Mouse (Mus musculus) spleen, adult 2 months (tissue): ENCODE data around the gene Etv3. TPM values are rescaled to one million over a fixed set of nuclear protein-coding genes. Genes with fewer than 3 reads are reported as not detected.

Source experiments
- DNase-seq, 2 experiments: peaks; one replicate each; pipeline versions ENCODE4 v3.0.0 to v3.0.0-alpha.2; 2012 to 2021; ENCODE audit warnings: low spot score in 2 of 2, low read depth in 1 of 2
- H3K27ac ChIP-seq: fragments of 200-500 bp; 2 replicates; pipeline ENCODE4 v1.5.1; 2012; ENCODE audit warnings: low read length, inconsistent platforms; ENCODE audit not compliant: insufficient read depth
- H3K27me3 ChIP-seq: fragments of 200-500 bp; 2 replicates; pipeline ENCODE4 v1.6.1; 2012; ENCODE audit warnings: mild to moderate bottlenecking, moderate library complexity, low read length, inconsistent platforms; ENCODE audit not compliant: control insufficient read depth, insufficient read depth
- H3K36me3 ChIP-seq: fragments of 200-500 bp; 2 replicates; pipeline ENCODE4 v1.6.1; 2012; ENCODE audit warnings: mild to moderate bottlenecking, low read length, inconsistent platforms; ENCODE audit not compliant: control insufficient read depth, insufficient read depth
- H3K4me1 ChIP-seq: fragments of 200-500 bp; 2 replicates; pipeline ENCODE4 v1.6.1; 2011; ENCODE audit warnings: inconsistent platforms; ENCODE audit not compliant: control insufficient read depth, insufficient read depth, insufficient read length
- H3K4me3 ChIP-seq: fragments of 200-500 bp; 2 replicates; pipeline ENCODE4 v1.5.1; 2011; ENCODE audit warnings: mild to moderate bottlenecking, inconsistent platforms; ENCODE audit not compliant: insufficient read depth, insufficient read length; ENCODE audit errors: extremely low read depth
- CTCF ChIP-seq: fragments of 200-500 bp; IDR thresholded peaks from 2 replicates; pipeline ENCODE4 v1.5.1; 2011; ENCODE audit warnings: mild to moderate bottlenecking, inconsistent platforms; ENCODE audit not compliant: insufficient read depth, insufficient read length, insufficient replicate concordance; ENCODE audit errors: extremely low read depth
- POLR2A ChIP-seq: fragments of 200-500 bp; IDR thresholded peaks from 2 replicates; pipeline ENCODE4 v1.6.1; 2011; ENCODE audit warnings: low read depth, low read length, inconsistent platforms
- WGBS: fragments of 180-500 bp; shearing (Covaris S2); methylation state at CpG from one replicate; pipeline ENCODE4 v1.1.7; 2018; 5-methylcytosine and 5-hydroxymethylcytosine counted together
- polyA plus RNA-seq: library from polyadenylated mRNA; depleted of rRNA; stranded (reverse); fragments of >200 nt; gene quantifications from 2 replicates; pipeline ENCODE4 v1.2.3, GENCODE M21; 2012

Gene Etv3
- polyA plus RNA-seq, 1 experiment: 17.5 TPM

- TF ChIP-seq POLR2A (no peak), CTCF (no peak)
- peak; percentile 54 to 59 for DNase-seq
- Histone ChIP-seq H3K27me3 (no peaks in the 10 kb centered on the region), H3K4me1 (peaks cover 21% of the 10 kb centered on the region; the same call in 1 of the 2 replicates), H3K27ac (peak overlapping the region; percentile 96), H3K36me3 (no peaks in the 10 kb centered on the region), H3K4me3 (peak overlapping the region; percentile 44; the same call in 1 of the 2 replicates)
- 38% methylated on average over 12 of the region's 12 CpGs for WGBS
Measured at GRCm38 (mm10) chr3:87506456-87507416, 18.5 kb upstream of the Etv3 start.

GRCm38 (mm10) chr3:87508205-87508901 lies 16.9 kb upstream of the Etv3 start:
- Histone ChIP-seq H3K36me3 (no peaks in the 10 kb centered on the region), H3K27me3 (no peaks in the 10 kb centered on the region), H3K4me1 (peaks cover 28% of the 10 kb centered on the region; the same call in 1 of the 2 replicates), H3K4me3 (no peak overlapping the region), H3K27ac (no peak overlapping the region)
- TF ChIP-seq CTCF (peak; percentile 87; the same call in 1 of the 2 replicates), POLR2A (no peak; the same call in 1 of the 2 replicates)
- 40% methylated on average over 17 of the region's 17 CpGs for WGBS
- peak; percentile 86 for DNase-seq

GRCm38 (mm10) chr3:87509061-87509460 lies 16.1 kb upstream of the Etv3 start:
- peaks cover 28% of the 10 kb centered on the region; the same call in 1 of the 2 replicates for H3K4me1 ChIP-seq
- H3K27me3 ChIP-seq: no peaks in the 10 kb centered on the region
- H3K36me3 ChIP-seq: no peaks in the 10 kb centered on the region
- H3K4me3 ChIP-seq: no peak overlapping the region
- 25% methylated on average over 4 of the region's 4 CpGs for WGBS
- no peak for TF ChIP-seq POLR2A
- no peak for TF ChIP-seq CTCF
- DNase-seq: no peak
- no peak overlapping the region for H3K27ac ChIP-seq

GRCm38 (mm10) chr3:87510832-87511231 lies 14.4 kb upstream of the Etv3 start:
- H3K4me3 ChIP-seq: no peak overlapping the region
- DNase-seq: no peak
- H3K27me3 ChIP-seq: no peaks in the 10 kb centered on the region
- H3K36me3 ChIP-seq: no peaks in the 10 kb centered on the region
- peaks cover 26% of the 10 kb centered on the region; the same call in 1 of the 2 replicates for H3K4me1 ChIP-seq
- no peak for TF ChIP-seq POLR2A
- TF ChIP-seq CTCF: no peak
- H3K27ac ChIP-seq: no peak overlapping the region
- 94% methylated on average over 9 of the region's 9 CpGs for WGBS

- no peak for TF ChIP-seq POLR2A
- no peak for TF ChIP-seq CTCF
- 23% methylated on average over 16 of the region's 16 CpGs for WGBS
Measured at GRCm38 (mm10) chr3:87511971-87512765, 13.0 kb upstream of the Etv3 start.

GRCm38 (mm10) chr3:87515567-87516081 lies 9.6 kb upstream of the Etv3 start:
- Histone ChIP-seq H3K4me1 (peaks cover 13% of the 10 kb centered on the region; the same call in 1 of the 2 replicates), H3K27ac (peak overlapping the region; percentile 19), H3K36me3 (no peaks in the 10 kb centered on the region), H3K27me3 (no peaks in the 10 kb centered on the region), H3K4me3 (no peak overlapping the region)
- WGBS: 37% methylated on average over 13 of the region's 13 CpGs
- TF ChIP-seq CTCF (no peak), POLR2A (no peak)
- peak in 1 of 2 experiments; percentile 30 for DNase-seq

More at GRCm38 (mm10) chr3:87511971-87512765, 13.0 kb upstream of the Etv3 start:
- Histone ChIP-seq H3K4me1 (peaks cover 24% of the 10 kb centered on the region; the same call in 1 of the 2 replicates), H3K27me3 (no peaks in the 10 kb centered on the region), H3K4me3 (peak overlapping the region; percentile 10; the same call in 1 of the 2 replicates), H3K27ac (no peak overlapping the region), H3K36me3 (no peaks in the 10 kb centered on the region)
- peak in 1 of 2 experiments; percentile 31 for DNase-seq
